Mouse (Mus musculus) C2C12 (cell line): ENCODE measurements at regions not wholly inside any gene's neighbourhood (a gene's known extent, or its start where the extent isn't known, plus 50 kb on each side); places are given as distances from the start of the nearest gene placed in this dataset.

Experiments used
- CTCF ChIP-seq: IDR thresholded peaks from one replicate; pipeline ENCODE4 v1.5.1; 2011; ENCODE audit not compliant: control insufficient read depth, insufficient read depth, insufficient read length
- MYOD1 ChIP-seq: IDR thresholded peaks from one replicate; pipeline ENCODE4 v1.6.1; 2011; ENCODE audit warnings: low read depth; ENCODE audit not compliant: control insufficient read depth, insufficient read length
- USF1 ChIP-seq: IDR thresholded peaks from one replicate; pipeline ENCODE4 v1.6.1; 2011; ENCODE audit warnings: low read depth, mild to moderate bottlenecking, control low read depth, moderate library complexity

GRCm38 (mm10) chr13:32581598-32581997 lies 202.2 kb downstream of the Mylk4 start:
- TF ChIP-seq USF1 = no peak
- no peak for TF ChIP-seq CTCF
- TF ChIP-seq MYOD1 = no peak
